Mouse (Mus musculus) midbrain, embryonic 11.5 days (tissue): ENCODE measurements around the gene Trmu. TPM values are rescaled to one million over a fixed set of nuclear protein-coding genes. Genes with fewer than 3 reads are reported as not detected.

ENCODE experiments used
- ATAC-seq: fragments of 200-750 bp; cut with Nextera tagmentation; 2 replicates; pipeline ENCODE4 v1.8.0; 2017; ENCODE audit warnings: moderate TSS enrichment, moderate library complexity; ENCODE audit not compliant: low FRiP score
- DNase-seq: peaks from one replicate; pipeline ENCODE4 v3.0.0; 2015; ENCODE audit warnings: low spot score; ENCODE audit errors: missing footprints
- H3K27ac ChIP-seq: fragments of 300-500 bp; sonication (generic); 2 replicates; pipeline ENCODE4 v1.5.1; 2014; ENCODE audit warnings: low read depth, low read length
- H3K27me3 ChIP-seq: fragments of 300-500 bp; sonication (generic); 2 replicates; pipeline ENCODE4 v1.6.1; 2014; ENCODE audit warnings: mild to moderate bottlenecking, low read length, moderate library complexity, mixed read lengths; ENCODE audit not compliant: control insufficient read depth, insufficient read depth
- H3K36me3 ChIP-seq: fragments of 300-500 bp; sonication (generic); 2 replicates; pipeline ENCODE4 v1.6.1; 2014; ENCODE audit warnings: mild to moderate bottlenecking, low read length, moderate library complexity, mixed read lengths; ENCODE audit not compliant: control insufficient read depth, insufficient read depth
- H3K4me1 ChIP-seq: fragments of 300-500 bp; sonication (generic); 2 replicates; pipeline ENCODE4 v1.6.1; 2014; ENCODE audit warnings: low read length; ENCODE audit not compliant: control insufficient read depth, insufficient read depth
- H3K4me2 ChIP-seq: fragments of 300-500 bp; sonication (generic); 2 replicates; pipeline ENCODE4 v1.6.1; 2014; ENCODE audit warnings: mild to moderate bottlenecking, moderate library complexity
- H3K4me3 ChIP-seq: fragments of 300-500 bp; sonication (generic); 2 replicates; pipeline ENCODE4 v1.5.1; 2014; ENCODE audit warnings: low read depth, low read length
- H3K9ac ChIP-seq: fragments of 300-500 bp; sonication (generic); 2 replicates; pipeline ENCODE4 v1.6.1; 2014; ENCODE audit warnings: low read length
- H3K9me3 ChIP-seq: fragments of 300-500 bp; sonication (generic); 2 replicates; pipeline ENCODE4 v1.6.1; 2016; ENCODE audit warnings: low read length; ENCODE audit not compliant: control insufficient read depth
- WGBS: fragments of 180-500 bp; shearing (Covaris S2); extraction: QIAGEN DNeasy Blood & Tissue Kit; methylation state at CpG from one replicate; pipeline ENCODE4 v1.1.7; 2014; 5-methylcytosine and 5-hydroxymethylcytosine counted together
- polyA plus RNA-seq: library from polyadenylated mRNA; unstranded; fragments of >200 nt; fragmentation: Nextera tagmentation; extraction: Ambion mirVana; gene quantifications from 2 replicates; pipeline ENCODE4 v1.2.1, GENCODE M21; 2014

Trmu gene
- 29.9 and 33.5 TPM in 2 replicates for polyA plus RNA-seq

DNA sequence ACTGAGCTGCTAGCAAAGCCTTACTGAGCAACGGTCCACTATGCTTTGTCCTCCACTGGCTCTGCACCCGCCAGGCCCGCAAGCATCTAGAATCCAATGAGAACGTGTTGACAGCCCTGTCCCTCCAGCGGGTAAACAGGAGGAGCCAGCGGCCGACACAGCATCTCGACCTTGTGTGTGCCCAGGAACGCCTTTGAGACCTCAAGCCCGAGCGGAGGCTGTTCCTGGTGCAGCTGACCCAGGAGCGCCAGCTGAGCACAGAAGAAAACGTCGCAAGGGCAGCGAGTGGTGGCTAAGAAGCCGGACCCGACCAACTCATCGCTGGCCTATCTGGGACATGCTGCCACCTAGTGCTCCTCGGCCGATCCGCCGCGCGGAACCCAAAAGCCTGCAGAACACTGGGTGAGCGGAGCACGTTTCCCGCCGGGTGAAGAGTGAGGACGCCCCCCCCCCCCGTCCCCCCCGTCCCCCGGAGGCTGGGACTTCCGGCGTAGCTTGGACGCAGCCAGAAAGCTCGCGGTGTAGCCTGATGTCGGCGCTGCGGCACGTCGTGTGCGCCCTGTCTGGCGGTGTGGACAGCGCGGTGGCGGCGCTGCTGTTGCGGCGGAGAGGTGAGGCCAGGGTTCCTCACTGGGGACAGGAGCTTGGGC, at the start of gene Trmu:
Gene Trmu (plus strand): TSS at position 465 of the 650 bp plus-strand sequence.
- Histone ChIP-seq H3K36me3 (peaks cover 21% of the 10 kb centered on the region), H3K27ac (peak within 1 kb of the TSS; percentile 41), H3K27me3 (no peaks in the 10 kb centered on the region), H3K9me3 (no peaks in the 10 kb centered on the region), H3K9ac (peak within 1 kb of the TSS; percentile 84), H3K4me3 (peak within 1 kb of the TSS; percentile 62), H3K4me1 (peaks cover 7% of the 10 kb centered on the region; the same call in 1 of the 2 replicates), H3K4me2 (peak within 1 kb of the TSS; percentile 77)
- peak; percentile 95 for ATAC-seq
- under 1% methylated on average over 50 of the region's 50 CpGs for WGBS
- peak; percentile 98 for DNase-seq

DNA sequence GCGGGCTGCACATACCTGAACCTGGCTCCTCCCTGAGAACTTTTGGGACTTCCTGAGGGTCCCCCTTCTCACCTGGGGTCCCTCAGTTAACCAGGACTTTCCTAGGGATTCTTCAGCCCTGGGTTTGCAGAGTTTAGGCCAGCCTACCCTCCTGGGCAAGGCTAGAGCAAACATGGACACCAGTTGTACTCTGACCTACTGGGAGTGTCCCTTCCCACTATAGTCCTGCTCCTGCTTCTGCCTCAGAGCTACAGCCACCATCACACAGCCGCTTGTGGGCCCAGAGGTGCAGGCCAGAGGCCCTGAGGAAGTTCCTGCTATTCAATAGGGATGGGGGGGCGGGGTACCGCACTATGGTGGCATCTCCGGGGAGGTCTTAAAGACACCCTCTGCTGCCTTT, 49.6 kb upstream of the Trmu start:
- H3K27me3 ChIP-seq: no peaks in the 10 kb centered on the region
- no peaks in the 10 kb centered on the region for H3K9me3 ChIP-seq
- H3K4me2 ChIP-seq: no peak overlapping the region
- peak; percentile 37 for DNase-seq
- H3K4me1 ChIP-seq: peaks cover 3% of the 10 kb centered on the region
- 79% methylated on average over 5 of the region's 5 CpGs for WGBS
- H3K4me3 ChIP-seq: no peak overlapping the region
- no peak overlapping the region for H3K9ac ChIP-seq
- H3K36me3 ChIP-seq: no peaks in the 10 kb centered on the region
- no peak overlapping the region for H3K27ac ChIP-seq
- ATAC-seq: no peak

GRCm38 (mm10) chr15:85831954-85832590, 47.0 kb upstream of the Trmu start, which contains the start of gene Ttc38:
Ttc38 (plus strand) TSS chr15:85832306.
- Histone ChIP-seq H3K27me3 (no peaks in the 10 kb centered on the region), H3K4me2 (peak within 1 kb of the TSS; percentile 76), H3K4me3 (peak within 1 kb of the TSS; percentile 51), H3K4me1 (peaks cover 3% of the 10 kb centered on the region), H3K36me3 (no peaks in the 10 kb centered on the region), H3K9me3 (no peaks in the 10 kb centered on the region), H3K27ac (no peak within 1 kb of the TSS), H3K9ac (peak within 1 kb of the TSS; percentile 62)
- peak; percentile 95 for DNase-seq
- ATAC-seq: peak; percentile 92
- 4% methylated on average over 27 of the region's 27 CpGs for WGBS

DNA sequence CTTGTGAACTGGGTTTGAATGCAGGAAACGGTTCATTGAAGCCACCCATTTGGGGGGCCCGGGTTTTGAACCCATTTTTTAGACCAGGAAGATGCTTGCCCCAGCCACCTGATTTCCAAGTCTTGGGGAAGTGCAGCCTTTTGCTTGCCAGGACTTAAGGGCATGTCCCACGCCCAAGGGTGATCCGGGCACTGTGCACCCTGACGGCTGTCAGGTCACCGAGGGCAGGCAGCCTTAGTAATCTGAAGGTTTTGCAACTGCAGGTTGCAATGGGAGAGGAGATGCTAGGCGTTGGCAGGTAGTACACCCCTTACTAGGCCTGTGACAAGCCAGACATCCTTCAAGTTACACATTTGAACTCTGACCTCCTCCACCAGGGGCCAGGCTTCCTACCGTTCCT, 46.5 kb upstream of the Trmu start:
- no peaks in the 10 kb centered on the region for H3K36me3 ChIP-seq
- DNase-seq (no peak), ATAC-seq (no peak)
- peak overlapping the region; percentile 62 for H3K9ac ChIP-seq
- H3K4me2 ChIP-seq: peak overlapping the region; percentile 76
- peaks cover 3% of the 10 kb centered on the region for H3K4me1 ChIP-seq
- H3K27me3 ChIP-seq: no peaks in the 10 kb centered on the region
- no peak overlapping the region for H3K27ac ChIP-seq
- H3K9me3 ChIP-seq: no peaks in the 10 kb centered on the region
- peak overlapping the region; percentile 51 for H3K4me3 ChIP-seq
- WGBS: 54% methylated on average over 8 of the region's 8 CpGs

DNA sequence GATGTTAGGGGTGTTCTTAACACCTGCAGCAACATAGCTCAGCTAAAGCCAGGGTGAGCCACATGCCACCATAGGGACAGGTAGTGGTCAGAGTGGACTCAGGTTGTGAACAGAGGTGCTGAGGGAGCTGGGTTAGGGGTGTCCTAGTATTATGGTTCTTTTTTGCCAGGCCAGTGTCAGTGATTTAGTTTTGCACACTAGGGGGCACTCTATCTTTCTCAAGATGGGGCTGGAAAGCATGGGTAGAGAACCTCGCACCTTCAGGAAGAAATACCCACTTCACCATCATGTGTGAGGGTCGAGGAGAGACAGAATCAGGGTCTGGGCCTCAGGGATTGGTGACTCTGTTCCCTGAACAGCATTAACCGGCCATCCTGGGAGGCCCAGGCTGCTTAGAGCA, 43.8 kb upstream of the Trmu start:
- WGBS: 77% methylated on average over 3 of the region's 3 CpGs
- Histone ChIP-seq H3K4me1 (peaks cover 3% of the 10 kb centered on the region), H3K36me3 (no peaks in the 10 kb centered on the region), H3K9me3 (no peaks in the 10 kb centered on the region), H3K4me3 (no peak overlapping the region), H3K27ac (no peak overlapping the region), H3K9ac (no peak overlapping the region), H3K27me3 (no peaks in the 10 kb centered on the region), H3K4me2 (no peak overlapping the region)
- no peak for ATAC-seq
- DNase-seq: peak; percentile 49

DNA sequence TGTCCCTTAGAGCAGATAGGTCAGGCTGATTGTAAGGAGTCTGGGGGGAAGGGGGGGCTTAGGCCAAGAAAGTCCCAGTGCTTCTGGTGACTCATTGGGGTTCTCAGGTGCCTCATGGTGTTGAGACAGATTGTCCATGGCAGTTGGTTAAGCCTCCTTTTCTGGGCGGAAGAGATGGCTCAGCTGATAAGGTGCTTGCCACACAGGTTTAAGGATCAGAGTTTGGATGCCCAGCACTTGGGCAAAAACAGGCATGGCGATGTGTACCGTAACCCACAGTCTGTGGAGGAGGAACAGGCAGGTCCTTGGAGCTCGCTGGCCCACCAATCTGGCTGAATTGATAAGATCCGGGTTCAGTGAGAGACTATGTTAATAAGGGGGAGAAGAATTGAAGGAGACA, 42.2 kb upstream of the Trmu start:
- H3K4me3 ChIP-seq: no peak overlapping the region
- ATAC-seq: no peak
- no peaks in the 10 kb centered on the region for H3K9me3 ChIP-seq
- H3K27ac ChIP-seq: no peak overlapping the region
- DNase-seq: no peak
- 93% methylated on average over 5 of the region's 5 CpGs for WGBS
- H3K27me3 ChIP-seq: no peaks in the 10 kb centered on the region
- no peak overlapping the region for H3K4me2 ChIP-seq
- no peak overlapping the region for H3K9ac ChIP-seq
- H3K4me1 ChIP-seq: peaks cover 3% of the 10 kb centered on the region
- no peaks in the 10 kb centered on the region for H3K36me3 ChIP-seq

GRCm38 (mm10) chr15:85840983-85841382, 38.1 kb upstream of the Trmu start:
- no peaks in the 10 kb centered on the region for H3K36me3 ChIP-seq
- DNase-seq (peak; percentile 91), ATAC-seq (no peak)
- H3K9me3 ChIP-seq: no peaks in the 10 kb centered on the region
- H3K27ac ChIP-seq: no peak overlapping the region
- WGBS: 36% methylated on average over 6 of the region's 6 CpGs
- H3K4me1 ChIP-seq: no peaks in the 10 kb centered on the region
- H3K4me3 ChIP-seq: no peak overlapping the region
- no peak overlapping the region for H3K4me2 ChIP-seq
- H3K27me3 ChIP-seq: no peaks in the 10 kb centered on the region
- no peak overlapping the region for H3K9ac ChIP-seq

DNA sequence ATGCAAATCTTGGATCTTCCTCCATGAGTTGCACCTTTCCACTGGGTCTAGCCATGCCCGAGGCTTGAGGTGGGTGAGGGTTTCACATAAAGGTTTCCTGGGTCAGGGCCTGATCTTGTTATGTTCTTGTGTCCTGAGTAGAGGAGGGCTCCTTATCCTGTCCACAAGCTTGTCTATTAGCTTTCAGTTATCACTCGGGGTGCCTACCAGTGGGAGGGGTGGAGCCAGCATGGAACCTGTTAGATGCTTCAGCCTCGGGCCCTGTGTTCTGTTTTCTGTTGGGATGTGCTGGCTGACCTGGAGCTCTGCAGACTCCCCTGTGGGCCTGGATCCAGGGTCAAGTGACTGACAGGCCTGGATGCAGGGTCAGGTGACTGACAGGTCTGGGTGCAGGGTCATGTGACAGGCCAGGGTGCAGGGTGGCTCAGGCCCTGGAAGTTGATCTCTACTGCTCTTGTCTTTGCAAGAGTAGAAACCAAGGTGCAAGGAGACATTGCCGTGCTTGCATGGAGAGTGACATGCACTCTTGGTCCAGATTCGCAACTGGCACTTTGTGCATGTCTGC, 37.2 kb upstream of the Trmu start:
- H3K9me3 ChIP-seq: no peaks in the 10 kb centered on the region
- no peak overlapping the region for H3K27ac ChIP-seq
- H3K4me1 ChIP-seq: no peaks in the 10 kb centered on the region
- H3K4me2 ChIP-seq: no peak overlapping the region
- H3K4me3 ChIP-seq: no peak overlapping the region
- no peak for ATAC-seq
- H3K36me3 ChIP-seq: no peaks in the 10 kb centered on the region
- H3K27me3 ChIP-seq: no peaks in the 10 kb centered on the region
- DNase-seq: no peak
- 85% methylated on average over 5 of the region's 5 CpGs for WGBS
- H3K9ac ChIP-seq: no peak overlapping the region

DNA sequence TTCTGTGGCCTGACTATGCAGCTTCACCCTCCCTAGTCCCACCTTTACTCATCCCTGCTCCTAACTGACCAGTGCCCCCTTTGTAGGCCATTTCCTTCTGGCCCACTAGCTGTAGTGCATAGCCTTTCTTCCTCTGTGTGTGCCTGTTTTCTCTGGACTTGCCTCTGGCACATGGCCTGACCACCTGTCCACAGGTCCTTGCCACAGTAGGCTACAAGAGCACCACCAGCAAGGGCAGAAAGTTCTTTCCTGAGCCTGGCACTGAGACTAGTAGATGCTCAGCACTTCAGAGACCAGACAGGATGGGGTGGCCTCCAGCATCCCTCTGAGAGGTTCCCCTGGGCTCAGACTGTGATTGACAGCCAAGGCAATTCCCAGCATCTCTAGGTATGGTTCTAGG, 34.0 kb upstream of the Trmu start:
- Histone ChIP-seq H3K9ac (no peak overlapping the region), H3K4me2 (no peak overlapping the region), H3K4me3 (no peak overlapping the region), H3K4me1 (no peaks in the 10 kb centered on the region), H3K9me3 (no peaks in the 10 kb centered on the region), H3K36me3 (no peaks in the 10 kb centered on the region), H3K27me3 (no peaks in the 10 kb centered on the region), H3K27ac (no peak overlapping the region)
- no peak for ATAC-seq
- DNase-seq: no peak
